Mouse (Mus musculus): ENCODE results near the gene Ddn. TPM values are rescaled to one million over a fixed set of nuclear protein-coding genes. Genes with fewer than 3 reads are reported as not detected.

Ddn gene
- total RNA-seq, 4 experiments from 2014 or later = 0.29 to 1.1 (median 0.61) TPM

- DNase-seq = no peak
These were observed 35.2 kb downstream of the Ddn start for GRCm38 (mm10) chr15:98774096-98774495.

DNA sequence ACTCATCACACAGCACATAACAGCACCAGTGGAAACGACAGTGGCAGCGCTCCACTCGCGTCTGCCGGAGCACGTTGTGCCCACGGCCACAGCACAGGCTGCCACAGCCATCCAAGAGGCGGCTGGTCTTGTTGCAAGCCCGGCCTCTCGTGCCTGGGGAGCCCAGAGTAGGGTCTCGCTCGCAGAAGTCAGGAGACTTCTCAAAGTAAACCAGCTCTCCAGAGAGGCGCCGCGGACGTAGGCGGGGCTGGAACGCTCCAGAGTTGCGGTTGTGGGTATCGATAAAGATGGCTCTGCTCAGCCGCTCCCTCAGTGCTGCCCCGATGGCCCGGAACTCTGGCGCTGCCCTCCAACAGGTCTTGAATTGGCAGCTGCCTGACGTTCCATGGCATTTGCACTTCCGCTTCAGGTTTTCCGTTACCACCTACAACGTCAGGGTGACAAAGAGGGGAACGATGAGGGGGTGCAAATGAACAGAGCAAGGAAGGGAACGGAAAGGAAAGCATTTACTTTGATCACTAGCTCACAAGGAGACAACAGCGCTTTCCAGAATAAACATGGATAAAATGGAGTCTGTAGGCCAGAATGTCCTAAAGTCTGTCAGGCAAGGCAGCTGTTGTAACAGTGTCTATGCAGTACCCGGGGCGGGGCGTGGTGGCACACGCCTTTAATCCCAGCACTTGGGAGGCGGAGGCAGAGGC, 36.6 kb downstream of the Ddn start:
- DNase-seq = no peak

GRCm38 (mm10) chr15:98771813-98772425, 37.4 kb downstream of the Ddn start:
- no peak for DNase-seq

DNA sequence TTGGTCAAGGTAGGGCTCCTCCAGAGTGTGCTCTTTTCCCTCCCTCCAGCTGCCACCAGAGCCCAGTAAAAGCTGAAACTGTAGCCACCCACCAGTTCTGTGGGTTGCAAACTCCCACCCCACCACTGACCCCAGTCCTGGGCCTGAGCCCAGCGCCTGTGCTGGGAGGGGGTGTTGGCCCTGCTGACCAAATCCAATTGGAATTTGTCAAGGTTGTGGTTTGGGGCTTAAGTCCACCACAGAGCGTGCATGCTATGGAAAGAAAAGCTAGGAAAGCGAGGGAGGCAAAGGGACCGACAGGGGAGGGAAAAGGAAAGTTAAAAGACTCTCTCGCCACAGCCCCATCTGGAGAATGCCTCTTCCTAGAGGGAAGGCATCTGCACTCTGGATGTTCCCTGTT, 41.0 kb downstream of the Ddn start:
- DNase-seq = no peak

- DNase-seq = no peak
These were observed 43.4 kb downstream of the Ddn start for GRCm38 (mm10) chr15:98765929-98766328.

DNA sequence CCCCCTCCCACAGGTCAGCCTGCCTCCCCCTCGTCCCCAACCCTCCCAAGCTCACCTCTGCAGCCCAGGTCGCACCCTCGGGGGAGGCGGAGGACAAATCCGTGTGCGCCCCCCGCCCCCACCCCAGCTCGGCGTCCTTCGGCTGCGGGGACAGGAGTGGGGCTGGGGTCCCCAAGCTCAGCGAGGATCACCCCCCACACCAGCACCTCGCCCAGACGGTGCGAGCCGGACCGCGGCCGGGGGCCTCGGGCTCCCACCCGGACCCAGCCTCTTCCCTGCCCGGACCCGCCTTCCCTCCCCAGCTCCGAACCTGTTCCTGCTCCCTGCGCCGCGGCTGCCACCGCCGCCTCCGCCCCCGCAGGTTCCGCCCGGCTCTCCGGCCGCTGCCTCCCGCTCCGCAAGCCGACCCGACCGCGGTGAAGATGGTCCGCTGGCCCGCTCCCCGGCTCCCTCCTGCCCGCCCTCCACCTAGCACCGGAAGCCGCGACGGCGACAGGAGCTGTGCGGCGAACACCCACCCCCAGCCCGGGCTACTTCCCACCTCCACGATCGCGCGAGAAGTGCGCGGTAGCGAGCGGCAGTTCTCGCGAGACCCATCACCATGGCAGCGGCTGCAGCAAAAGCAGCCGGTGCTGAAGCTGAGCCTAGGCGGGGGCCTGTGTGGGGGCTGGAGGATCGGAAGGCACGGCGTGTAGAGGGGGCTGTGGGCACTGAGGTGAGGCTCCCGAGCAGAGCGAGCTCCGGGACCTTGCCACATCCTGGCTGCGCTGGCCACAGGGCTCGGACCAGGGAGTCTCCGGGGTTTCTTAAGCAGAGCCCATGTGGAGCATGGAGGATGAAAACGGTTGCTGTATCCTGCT, 46.4 kb downstream of the Ddn start, which contains the start of gene Arf3:
Gene Arf3, minus strand, starts transcription at position 545 of the 860 bp plus-strand sequence.
- DNase-seq = peak; percentile 95

DNA sequence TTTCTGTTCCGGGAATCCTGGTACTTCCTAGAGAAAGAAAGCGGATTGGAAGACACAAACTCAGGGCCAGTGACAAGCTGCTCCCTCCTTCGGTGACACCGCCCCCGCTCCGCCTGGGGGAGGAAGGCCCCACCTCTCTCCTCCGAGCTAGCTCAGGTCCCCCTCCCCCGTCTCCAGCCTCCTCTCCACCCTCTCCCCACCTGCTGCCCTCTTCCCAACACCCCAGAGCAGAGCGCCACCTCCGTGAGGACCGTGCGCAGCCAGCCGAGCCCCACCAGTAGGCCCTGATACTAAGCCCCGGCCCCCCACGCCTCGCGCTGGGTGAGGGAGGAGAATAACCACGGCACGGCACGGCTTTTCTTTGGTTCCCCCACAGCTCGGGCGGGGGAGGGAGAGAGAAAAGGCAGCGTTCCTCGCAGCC, 47.1 kb downstream of the Ddn start:
- DNase-seq = peak; percentile 85

DNA sequence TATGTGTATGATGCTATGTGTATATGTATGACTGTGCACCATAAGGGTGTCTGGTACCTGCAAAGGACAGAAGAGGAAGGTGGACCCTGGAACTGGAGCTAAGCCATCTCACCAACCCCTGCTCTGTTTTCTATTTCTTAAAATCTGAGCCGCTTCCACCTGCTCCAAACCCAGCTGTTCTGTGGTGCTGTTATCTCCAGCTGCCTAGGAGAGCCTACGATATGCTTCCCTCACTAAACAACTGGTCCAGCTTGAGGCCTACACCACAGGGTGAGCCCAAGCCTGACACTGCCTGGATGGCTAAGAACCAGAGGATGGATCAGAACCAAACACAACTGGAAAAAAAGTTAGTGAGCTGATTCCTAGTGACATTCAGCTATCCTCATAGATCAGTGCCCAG, 55.2 kb downstream of the Ddn start:
- DNase-seq = no peak

Other genes with a start within 250 kb of the Ddn start
- gene Ccnt1, start 238.6 kb downstream of the Ddn start, total RNA-seq (2022) = 10 to 100 TPM; 45.2 to 56.6 (median 46.5) TPM
- not detected for gene 4930415O20Rik, start 238.5 kb downstream of the Ddn start, total RNA-seq (2022)
- gene Adcy6, start 199.4 kb downstream of the Ddn start, total RNA-seq (2022) = 10 to 100 TPM; 35.2 to 66.9 (median 56.7) TPM
- 10 to 100 TPM; 13.4 to 19.6 (median 15.7) TPM for gene Cacnb3, start 178.7 kb downstream of the Ddn start, total RNA-seq (2022)
- 100 to 1,000 TPM in 1 of 4 experiments, 10 to 100 TPM in 3; 68.9 to 100 (median 85.6) TPM for gene Ddx23, start 146.6 kb downstream of the Ddn start, total RNA-seq (2022)
- gene Rnd1, start 132.0 kb downstream of the Ddn start, total RNA-seq (2022) = 1 to 10 TPM; 2.5 to 9.7 (median 4.0) TPM
- under 1 TPM; 0.59 to 0.90 (median 0.82) TPM for gene Ccdc65, start 101.3 kb downstream of the Ddn start, total RNA-seq (2022)
- 10 to 100 TPM in 1 of 4 experiments, 1 to 10 TPM in 3; 7.1 to 14.4 (median 9.8) TPM for gene Fkbp11, start 81.3 kb downstream of the Ddn start, total RNA-seq (2022)
- gene Arf3, start 46.3 kb downstream of the Ddn start, total RNA-seq (2022) = 100 to 1,000 TPM; 153 to 163 (median 159) TPM
- gene Wnt10b, start 31.3 kb downstream of the Ddn start, total RNA-seq (2022) = 10 to 100 TPM in 1 of 4 experiments, 1 to 10 TPM in 1, under 1 TPM in 2; 0.49 to 12.9 (median 5.0) TPM
- not detected for gene Wnt1, start 19.6 kb downstream of the Ddn start, total RNA-seq (2022)
- gene Prkag1, start 22.0 kb upstream of the Ddn start, total RNA-seq (2022) = 10 to 100 TPM; 76.0 to 83.8 (median 79.2) TPM
- gene Kmt2d, start 61.7 kb upstream of the Ddn start, total RNA-seq (2022) = 100 to 1,000 TPM in 1 of 4 experiments, 10 to 100 TPM in 3; 61.7 to 114 (median 71.8) TPM
- 1 to 10 TPM; 2.8 to 7.2 (median 4.2) TPM for gene Rhebl1, start 85.0 kb upstream of the Ddn start, total RNA-seq (2022)
- gene Dhh, start 89.0 kb upstream of the Ddn start, total RNA-seq (2022) = 1 to 10 TPM; 1.8 to 3.8 (median 2.1) TPM
- gene Lmbr1l, start 108.7 kb upstream of the Ddn start, total RNA-seq (2022) = 10 to 100 TPM; 12.3 to 33.2 (median 27.8) TPM
- gene Tuba1b, start 125.1 kb upstream of the Ddn start, total RNA-seq (2022) = 100 to 1,000 TPM; 199 to 221 (median 208) TPM
- gene Gm49450, start 144.1 kb upstream of the Ddn start, total RNA-seq (2022) = not detected
- 100 to 1,000 TPM in 3 of 4 experiments, 10 to 100 TPM in 1; 70.5 to 196 (median 116) TPM for gene Tuba1a, start 144.2 kb upstream of the Ddn start, total RNA-seq (2022)
- gene Tuba1c, start 220.4 kb upstream of the Ddn start, total RNA-seq (2022) = 100 to 1,000 TPM; 207 to 347 (median 262) TPM
- 1 to 10 TPM in 2 of 4 experiments, under 1 TPM in 2; 0.81 to 2.2 (median 1.4) TPM for gene Prph, start 245.7 kb upstream of the Ddn start, total RNA-seq (2022)

All from adrenal gland, adult 8-10 months (tissue).